ENCODE assay signal across 9 mouse cellular contexts in genomic region chr7:44604619-44605018, GRCm38 (mm10). TPM values are rescaled to one million over a fixed set of nuclear protein-coding genes. Genes with fewer than 3 reads are reported as not detected.
DNase-seq lines count a peak whose midpoint lies in the region; ATAC-seq and TF ChIP-seq lines count a peak whose summit lies in the region.
"Had no signal": no experiment of that assay in that cellular context is flagged by ENCODE, and none has a peak within 500 bp of the region (broad histone marks: within the 10 kb centered on the region; RNA-seq: fewer than 3 reads in every experiment).

No protein-coding gene starts in this region.

- TF ChIP-seq CTCF in E14TG2a.4 (conservative IDR thresholded peaks at IDR 0.05; ENCODE audit: low read length): no peak
- no peak for TF ChIP-seq CTCF in liver, postnatal 0 days (IDR thresholded peaks at IDR 0.05; ENCODE audit: low read depth)

- no peak for TF ChIP-seq EP300 in liver, postnatal 0 days (IDR thresholded peaks at IDR 0.05; ENCODE audit: low read depth)

- H3K36me3 ChIP-seq in E14TG2a.4 (ENCODE audit: insufficient read depth, low read length) (peaks cover 34% of the 10 kb centered on the region), ES-E14 (ENCODE audit: control insufficient read depth, insufficient read depth, low read length, poor library complexity, severe bottlenecking) (peaks cover 4% of the 10 kb centered on the region; the same call in 1 of the 2 replicates)
- no peaks in the 10 kb centered on the region for H3K36me3 ChIP-seq in hindbrain, embryonic 12.5 days
- H3K36me3 ChIP-seq in liver, postnatal 0 days (replicated peaks; ENCODE audit: insufficient read depth, low read length): no peaks in the 10 kb centered on the region

- H3K27me3 ChIP-seq in E14TG2a.4 (ENCODE audit: insufficient read depth, low read length): no peaks in the 10 kb centered on the region
- peaks cover 70% of the 10 kb centered on the region for H3K27me3 ChIP-seq in hindbrain, embryonic 12.5 days
- H3K27me3 ChIP-seq in liver, postnatal 0 days (ENCODE audit: insufficient read depth, low read length): peaks cover 58% of the 10 kb centered on the region

- H3K4me3 ChIP-seq in E14TG2a.4 (replicated peaks; ENCODE audit: low read length) (peak overlapping the region; percentile 81), ES-E14 (ENCODE audit: insufficient read depth in 1 of 2, low read depth in 1 of 2, low read length in 2 of 2, poor library complexity in 1 of 2, severe bottlenecking in 1 of 2) (peak overlapping the region; percentile 36 to 46)
- H3K4me3 ChIP-seq in hindbrain, embryonic 12.5 days: peak overlapping the region; percentile 28
- H3K4me3 ChIP-seq in liver, postnatal 0 days (ENCODE audit: low read depth, low read length): no peak overlapping the region
- H3K4me3 ChIP-seq: myocyte had no signal

- H3K9ac ChIP-seq in ES-E14 (ENCODE audit: insufficient read depth, low read depth, low read length, poor library complexity, severe bottlenecking): peak overlapping the region; percentile 5; the same call in 1 of the 2 replicates
- no peak overlapping the region for H3K9ac ChIP-seq in hindbrain, embryonic 12.5 days
- no peak overlapping the region for H3K9ac ChIP-seq in liver, postnatal 0 days (replicated peaks)

- H3K27ac ChIP-seq in ES-E14 (ENCODE audit: insufficient read depth, low read depth, low read length, poor library complexity, severe bottlenecking): peak overlapping the region; percentile 78; the same call in 1 of the 2 replicates
- no peak overlapping the region for H3K27ac ChIP-seq in hindbrain, embryonic 12.5 days
- H3K27ac ChIP-seq in liver, postnatal 0 days (ENCODE audit: low read depth): no peak overlapping the region

- WGBS in hindbrain, embryonic 12.5 days: 1% methylated on average over 8 of the region's 8 CpGs
- WGBS in liver, postnatal 0 days (ENCODE audit: insufficient replicate concordance): 8% methylated on average over 8 of the region's 8 CpGs

- DNase-seq in ES-E14 (ENCODE audit: low read depth, low spot score): peak; percentile 62
- no peak for DNase-seq in liver, postnatal 0 days
- no peak for DNase-seq in cerebellum, adult 8-10 months
- no peak for DNase-seq in embryo, embryonic 10.5 days (ENCODE audit: low spot score)
- DNase-seq: gastrocnemius, postnatal 25 days had no signal

- H3K4me1 ChIP-seq in E14TG2a.4 (replicated peaks; ENCODE audit: low read depth, low read length): peaks cover 90% of the 10 kb centered on the region
- peaks cover 4 to 35% of the 10 kb centered on the region in 2 experiments for H3K4me1 ChIP-seq in ES-E14 (ENCODE audit: control insufficient read depth in 2 of 2, insufficient read depth in 2 of 2, low read length in 2 of 2, poor library complexity in 1 of 2)
- peaks cover 34% of the 10 kb centered on the region for H3K4me1 ChIP-seq in hindbrain, embryonic 12.5 days
- peaks cover 4% of the 10 kb centered on the region; the same call in 1 of the 2 replicates for H3K4me1 ChIP-seq in liver, postnatal 0 days (ENCODE audit: insufficient read depth)

- peak overlapping the region; percentile 50 for H3K4me2 ChIP-seq in hindbrain, embryonic 12.5 days (replicated peaks)
- H3K4me2 ChIP-seq in liver, postnatal 0 days (ENCODE audit: low read depth, low read length): peak overlapping the region; percentile 58

- in situ Hi-C loops in ES-E14 (cut with MboI; ENCODE audit: low sequenced_read_pairs in 2 of 2, unreplicated experiment in 2 of 2): no loop called here

- ATAC-seq in hindbrain, embryonic 12.5 days (ENCODE audit: low FRiP score): no peak
- ATAC-seq in liver, postnatal 0 days: no peak
- no peak for ATAC-seq in inflammation-experienced regulatory T-cells, adult 6 months

- H3K9me3 ChIP-seq in E14TG2a.4 (ENCODE audit: low read length) (no peaks in the 10 kb centered on the region), ES-E14 (ENCODE audit: control insufficient read depth, insufficient read depth, low read depth, low read length) (no peaks in the 10 kb centered on the region)
- H3K9me3 ChIP-seq in hindbrain, embryonic 12.5 days (replicated peaks): 0 out of 2 replicates have a peak, but pooled peaks cover 3% of the 10 kb centered on the region
- H3K9me3 ChIP-seq in liver, postnatal 0 days (ENCODE audit: low read length): no peaks in the 10 kb centered on the region

TF ChIP-seq in ES-E14, 5 proteins besides CTCF, POLR2A, EP300 and RAD21:
- TF ChIP-seq ZC3H11A (IDR thresholded peaks at IDR 0.05; ENCODE audit: borderline replicate concordance, low read depth, low read length): no peak
- no peak for TF ChIP-seq HCFC1 (IDR thresholded peaks at IDR 0.05; ENCODE audit: borderline replicate concordance, insufficient read depth, low read length)
- TF ChIP-seq ZNF384 (IDR thresholded peaks at IDR 0.05; ENCODE audit: low read depth, low read length): no peak
- TF ChIP-seq CHD2 (IDR thresholded peaks at IDR 0.05; ENCODE audit: low read depth, low read length): no peak
- no peak for TF ChIP-seq MAFK (IDR thresholded peaks at IDR 0.05; ENCODE audit: insufficient read depth, low read depth, low read length)

RNA-seq across cellular contexts. Expression of gene Kcnc3, which starts 14.2 kb away (rescaled TPM):
- total RNA-seq in ES-E14 (2012; rRNA removed): 9.5 and 12.4 TPM in 2 replicates
- polyA plus RNA-seq in hindbrain, embryonic 12.5 days (2016; fragmentation: Nextera tagmentation; extraction: Ambion mirVana): 3.4 and 3.8 TPM in 2 replicates
- 0.13 and 0.20 TPM in 2 replicates for polyA plus RNA-seq in liver, postnatal 0 days (2015; fragmentation: Nextera tagmentation; extraction: Ambion mirVana)
- not detected for polyA plus RNA-seq in inflammation-experienced regulatory T-cells, adult 6 months (2017; shearing (Covaris generic))

RNA-seq across cellular contexts. Expression of gene Napsa, which starts 32.4 kb away (rescaled TPM):
- total RNA-seq in ES-E14 (2012; rRNA removed): 13.7 and 52.5 TPM in 2 replicates
- polyA plus RNA-seq in hindbrain, embryonic 12.5 days (2016; fragmentation: Nextera tagmentation; extraction: Ambion mirVana): 0.87 and 1.2 TPM in 2 replicates
- 17.0 and 17.8 TPM in 2 replicates for polyA plus RNA-seq in liver, postnatal 0 days (2015; fragmentation: Nextera tagmentation; extraction: Ambion mirVana)
- polyA plus RNA-seq in inflammation-experienced regulatory T-cells, adult 6 months (2017; shearing (Covaris generic)): 1 to 10 TPM; 1.3 to 7.7 (median 3.2) TPM
- polyA plus RNA-seq: myocyte had no signal

RNA-seq across cellular contexts. Expression of gene Nr1h2, which starts 50.9 kb away (rescaled TPM):
- 78.5 and 144 TPM in 2 replicates for total RNA-seq in ES-E14 (2012; rRNA removed)
- 71.5 and 75.8 TPM in 2 replicates for polyA plus RNA-seq in hindbrain, embryonic 12.5 days (2016; fragmentation: Nextera tagmentation; extraction: Ambion mirVana)
- 33.6 and 33.9 TPM in 2 replicates for polyA plus RNA-seq in liver, postnatal 0 days (2015; fragmentation: Nextera tagmentation; extraction: Ambion mirVana)
- 10 to 100 TPM; 43.0 to 52.2 (median 49.9) TPM for polyA plus RNA-seq in inflammation-experienced regulatory T-cells, adult 6 months (2017; shearing (Covaris generic))

RNA-seq across cellular contexts. Expression of gene Pold1, which starts 56.0 kb away (rescaled TPM):
- 108 and 156 TPM in 2 replicates for total RNA-seq in ES-E14 (2012; rRNA removed)
- polyA plus RNA-seq in hindbrain, embryonic 12.5 days (2016; fragmentation: Nextera tagmentation; extraction: Ambion mirVana): 72.1 and 73.5 TPM in 2 replicates
- polyA plus RNA-seq in liver, postnatal 0 days (2015; fragmentation: Nextera tagmentation; extraction: Ambion mirVana): 18.9 and 25.1 TPM in 2 replicates
- polyA plus RNA-seq in inflammation-experienced regulatory T-cells, adult 6 months (2017; shearing (Covaris generic)): 10 to 100 TPM; 21.0 to 32.4 (median 21.4) TPM
